Mouse (Mus musculus) forebrain, embryonic 14.5 days (tissue): ENCODE measurements at regions not wholly inside any gene's neighbourhood (a gene's known extent, or its start where the extent isn't known, plus 50 kb on each side); places are given as distances from the start of the nearest gene placed in this dataset.
"Not testable (repeated sequence)": the region's sequence is repeated elsewhere in the genome, so short reads cannot be mapped to it uniquely, and the experiment has no call there.

Source experiments
- ATAC-seq: fragments of 200-750 bp; cut with Nextera tagmentation; 2 replicates; pipeline ENCODE4 v1.8.0; 2017; ENCODE audit warnings: mild to moderate bottlenecking, moderate library complexity
- DNase-seq: peaks from one replicate; pipeline ENCODE4 v3.0.0-alpha.2; 2015; ENCODE audit warnings: low spot score
- H3K27ac ChIP-seq: fragments of 300-500 bp; sonication (generic); 2 replicates; pipeline ENCODE4 v1.5.1; 2014; ENCODE audit warnings: low read depth, mild to moderate bottlenecking, control low read depth, low read length, moderate library complexity
- H3K27me3 ChIP-seq: fragments of 300-500 bp; sonication (generic); replicated peaks from 2 replicates; pipeline ENCODE4 v1.6.1; 2014; ENCODE audit warnings: low read length, control low read depth, mixed read lengths; ENCODE audit not compliant: control insufficient read depth, insufficient read depth
- H3K36me3 ChIP-seq: fragments of 300-500 bp; sonication (generic); 2 replicates; pipeline ENCODE4 v1.6.1; 2014; ENCODE audit warnings: low read length, control low read depth; ENCODE audit not compliant: control insufficient read depth, insufficient read depth
- H3K4me1 ChIP-seq: fragments of 300-500 bp; sonication (generic); 2 replicates; pipeline ENCODE4 v1.6.1; 2014; ENCODE audit warnings: antibody characterized with exemption, low read length, control low read depth; ENCODE audit not compliant: control insufficient read depth, insufficient read depth
- H3K4me2 ChIP-seq: fragments of 300-500 bp; sonication (generic); 2 replicates; pipeline ENCODE4 v1.6.1; 2014; ENCODE audit warnings: mild to moderate bottlenecking, control low read depth, low read length
- H3K4me3 ChIP-seq: fragments of 300-500 bp; sonication (generic); 2 replicates; pipeline ENCODE4 v1.5.1; 2014; ENCODE audit warnings: low read depth, low read length, control low read depth
- H3K9ac ChIP-seq: fragments of 300-500 bp; sonication (generic); 2 replicates; pipeline ENCODE4 v1.6.1; 2014; ENCODE audit warnings: mild to moderate bottlenecking, low read length, control low read depth, moderate library complexity
- H3K9me3 ChIP-seq: fragments of 300-500 bp; sonication (generic); replicated peaks from 2 replicates; pipeline ENCODE4 v1.6.1; 2016; ENCODE audit warnings: low read length, control low read depth, mixed read lengths; ENCODE audit not compliant: control insufficient read depth
- WGBS: fragments of 180-500 bp; shearing (Covaris S2); extraction: QIAGEN DNeasy Blood & Tissue Kit; methylation state at CpG from one replicate; pipeline ENCODE4 v1.1.7; 2014; 5-methylcytosine and 5-hydroxymethylcytosine counted together

GRCm38 (mm10) chr2:17111177-17111576 lies 620.1 kb downstream of the Nebl start:
- Histone ChIP-seq H3K4me1 (no peaks in the 10 kb centered on the region), H3K36me3 (no peaks in the 10 kb centered on the region), H3K9ac (no peak overlapping the region), H3K4me3 (no peak overlapping the region), H3K4me2 (no peak overlapping the region), H3K27ac (no peak overlapping the region), H3K9me3 (no peaks in the 10 kb centered on the region), H3K27me3 (no peaks in the 10 kb centered on the region)
- 83% methylated on average over 1 of the region's 1 CpGs for WGBS
- DNase-seq (no peak), ATAC-seq (no peak)

GRCm38 (mm10) chr2:17101161-17101560 lies 630.1 kb downstream of the Nebl start:
- Histone ChIP-seq H3K4me2 (no peak overlapping the region), H3K36me3 (no peaks in the 10 kb centered on the region), H3K9me3 (no peaks in the 10 kb centered on the region; the same call in 1 of the 2 replicates), H3K27me3 (no peaks in the 10 kb centered on the region), H3K27ac (no peak overlapping the region), H3K4me3 (no peak overlapping the region), H3K9ac (no peak overlapping the region), H3K4me1 (no peaks in the 10 kb centered on the region)
- DNase-seq (no peak), ATAC-seq (no peak)

- Histone ChIP-seq H3K9me3 (no peaks in the 10 kb centered on the region; the same call in 1 of the 2 replicates), H3K9ac (no peak overlapping the region), H3K27me3 (no peaks in the 10 kb centered on the region), H3K4me2 (no peak overlapping the region), H3K27ac (no peak overlapping the region), H3K4me1 (no peaks in the 10 kb centered on the region), H3K4me3 (no peak overlapping the region), H3K36me3 (no peaks in the 10 kb centered on the region)
- ATAC-seq (no peak), DNase-seq (no peak)
- 75% methylated on average over 20 of the region's 20 CpGs for WGBS
Observed at GRCm38 (mm10) chr2:17097546-17097945, 633.7 kb downstream of the Nebl start.

GRCm38 (mm10) chr2:17091454-17091853 lies 639.8 kb downstream of the Nebl start:
- Histone ChIP-seq H3K4me2 (no peak overlapping the region), H3K4me1 (no peaks in the 10 kb centered on the region), H3K27me3 (no peaks in the 10 kb centered on the region), H3K36me3 (no peaks in the 10 kb centered on the region), H3K9me3 (no peaks in the 10 kb centered on the region), H3K9ac (no peak overlapping the region), H3K4me3 (no peak overlapping the region), H3K27ac (no peak overlapping the region)
- WGBS, result 90% methylated on average over 1 of the region's 1 CpGs
- no peak for DNase-seq
- no peak for ATAC-seq

- WGBS, result 95% methylated on average over 2 of the region's 2 CpGs
- no peak for ATAC-seq
- no peak overlapping the region for H3K27ac ChIP-seq
Observed at GRCm38 (mm10) chr2:17081266-17081665, 650.0 kb downstream of the Nebl start.

GRCm38 (mm10) chr2:17065149-17066145 lies 665.8 kb downstream of the Nebl start:
- H3K9me3 ChIP-seq, H3K27me3 ChIP-seq, H3K4me3 ChIP-seq, H3K4me1 ChIP-seq, H3K9ac ChIP-seq, DNase-seq, H3K36me3 ChIP-seq, ATAC-seq, H3K27ac ChIP-seq, H3K4me2 ChIP-seq: not testable (repeated sequence)
- WGBS, result 93% methylated on average over 24 of the region's 26 CpGs

More at GRCm38 (mm10) chr2:17081266-17081665, 650.0 kb downstream of the Nebl start:
- H3K4me2 ChIP-seq, result no peak overlapping the region
- no peak for DNase-seq
- H3K27me3 ChIP-seq, result no peaks in the 10 kb centered on the region
- H3K9me3 ChIP-seq, result no peaks in the 10 kb centered on the region
- no peaks in the 10 kb centered on the region for H3K36me3 ChIP-seq
- no peak overlapping the region for H3K9ac ChIP-seq
- no peak overlapping the region for H3K4me3 ChIP-seq
- H3K4me1 ChIP-seq, result no peaks in the 10 kb centered on the region
